Mouse (Mus musculus) lung, adult 2 months (tissue): ENCODE results near the gene Clps.

Experiments
- CTCF ChIP-seq: fragments of 200-500 bp; IDR thresholded peaks from 2 replicates; pipeline ENCODE4 v1.5.1; 2011; ENCODE audit warnings: mild to moderate bottlenecking, low read length, control low read depth; ENCODE audit not compliant: insufficient read depth
- POLR2A ChIP-seq: fragments of 200-500 bp; IDR thresholded peaks from 2 replicates; pipeline ENCODE4 v1.6.1; 2011; ENCODE audit warnings: low read depth, mild to moderate bottlenecking, control low read depth, low read length, borderline replicate concordance; ENCODE audit errors: extremely low read depth

GRCm38 (mm10) chr17:28530506-28530905, 30.1 kb downstream of the Clps start, which contains the start of gene Armc12:
- TF ChIP-seq CTCF (no peak), POLR2A (no peak)
